Mouse (Mus musculus) mesoderm, embryonic 11.5 days (tissue): ENCODE measurements at regions not wholly inside any gene's neighbourhood (a gene's known extent, or its start where the extent isn't known, plus 50 kb on each side); places are given as distances from the start of the nearest gene placed in this dataset.

Experiments used
- DNase-seq: peaks from one replicate; pipeline ENCODE4 v3.0.0-alpha.2; 2012; ENCODE audit warnings: low read depth, low spot score

GRCm38 (mm10) chr4:142785386-142785785, 427.4 kb downstream of the Prdm2 start:
- DNase-seq: no peak

- peak; percentile 76 for DNase-seq
Observed at GRCm38 (mm10) chr4:142776711-142777411, 435.9 kb downstream of the Prdm2 start.

GRCm38 (mm10) chr4:142775023-142775422, 437.8 kb downstream of the Prdm2 start:
- DNase-seq: no peak

- peak; percentile 40 for DNase-seq
Observed at GRCm38 (mm10) chr4:142773651-142774151, 439.1 kb downstream of the Prdm2 start.

- peak; percentile 70 for DNase-seq
Observed at GRCm38 (mm10) chr4:142772751-142773455, 439.9 kb downstream of the Prdm2 start.

GRCm38 (mm10) chr4:142771520-142772150, 441.2 kb downstream of the Prdm2 start:
- no peak for DNase-seq

GRCm38 (mm10) chr4:142770177-142770576, 442.6 kb downstream of the Prdm2 start:
- peak; percentile 33 for DNase-seq

GRCm38 (mm10) chr4:142767665-142768064, 445.1 kb downstream of the Prdm2 start:
- DNase-seq: no peak

GRCm38 (mm10) chr4:142761577-142761976, 451.2 kb downstream of the Prdm2 start:
- no peak for DNase-seq

- no peak for DNase-seq
Observed at GRCm38 (mm10) chr4:142758102-142758501, 454.7 kb downstream of the Prdm2 start.

- DNase-seq: no peak
Observed at GRCm38 (mm10) chr4:142756332-142756731, 456.5 kb downstream of the Prdm2 start.

GRCm38 (mm10) chr4:142749918-142750317, 462.9 kb downstream of the Prdm2 start:
- peak; percentile 31 for DNase-seq

GRCm38 (mm10) chr4:142723554-142723907, 484.3 kb upstream of the Kazn start:
- DNase-seq: no peak

- no peak for DNase-seq
Observed at GRCm38 (mm10) chr4:142722845-142723553, 483.8 kb upstream of the Kazn start.

GRCm38 (mm10) chr4:142701606-142702005, 462.4 kb upstream of the Kazn start:
- no peak for DNase-seq

- DNase-seq: peak; percentile 26
Observed at GRCm38 (mm10) chr4:142694926-142695325, 455.7 kb upstream of the Kazn start.

- no peak for DNase-seq
Observed at GRCm38 (mm10) chr4:142688241-142688640, 449.0 kb upstream of the Kazn start.

- no peak for DNase-seq
Observed at GRCm38 (mm10) chr4:142677426-142677825, 438.2 kb upstream of the Kazn start.

- DNase-seq: peak; percentile 12
Observed at GRCm38 (mm10) chr4:142674641-142675465, 435.7 kb upstream of the Kazn start.

- DNase-seq: no peak
Observed at GRCm38 (mm10) chr4:142671872-142672458, 432.8 kb upstream of the Kazn start.

GRCm38 (mm10) chr4:142664781-142665180, 425.6 kb upstream of the Kazn start:
- no peak for DNase-seq
